Mouse (Mus musculus) bone marrow, adult 2 months (tissue): Measurements from ENCODE around the gene Fyn.

Experiments used
- CTCF ChIP-seq: fragments of 200-500 bp; IDR thresholded peaks from 2 replicates; pipeline ENCODE4 v1.5.1; 2011; ENCODE audit warnings: low read length, control low read depth; ENCODE audit not compliant: control insufficient read depth, insufficient read depth
- POLR2A ChIP-seq: fragments of 200-500 bp; IDR thresholded peaks from 2 replicates; pipeline ENCODE4 v1.6.1; 2011; ENCODE audit warnings: low read depth, mild to moderate bottlenecking, control low read depth, low read length, borderline replicate concordance; ENCODE audit not compliant: control insufficient read depth

DNA sequence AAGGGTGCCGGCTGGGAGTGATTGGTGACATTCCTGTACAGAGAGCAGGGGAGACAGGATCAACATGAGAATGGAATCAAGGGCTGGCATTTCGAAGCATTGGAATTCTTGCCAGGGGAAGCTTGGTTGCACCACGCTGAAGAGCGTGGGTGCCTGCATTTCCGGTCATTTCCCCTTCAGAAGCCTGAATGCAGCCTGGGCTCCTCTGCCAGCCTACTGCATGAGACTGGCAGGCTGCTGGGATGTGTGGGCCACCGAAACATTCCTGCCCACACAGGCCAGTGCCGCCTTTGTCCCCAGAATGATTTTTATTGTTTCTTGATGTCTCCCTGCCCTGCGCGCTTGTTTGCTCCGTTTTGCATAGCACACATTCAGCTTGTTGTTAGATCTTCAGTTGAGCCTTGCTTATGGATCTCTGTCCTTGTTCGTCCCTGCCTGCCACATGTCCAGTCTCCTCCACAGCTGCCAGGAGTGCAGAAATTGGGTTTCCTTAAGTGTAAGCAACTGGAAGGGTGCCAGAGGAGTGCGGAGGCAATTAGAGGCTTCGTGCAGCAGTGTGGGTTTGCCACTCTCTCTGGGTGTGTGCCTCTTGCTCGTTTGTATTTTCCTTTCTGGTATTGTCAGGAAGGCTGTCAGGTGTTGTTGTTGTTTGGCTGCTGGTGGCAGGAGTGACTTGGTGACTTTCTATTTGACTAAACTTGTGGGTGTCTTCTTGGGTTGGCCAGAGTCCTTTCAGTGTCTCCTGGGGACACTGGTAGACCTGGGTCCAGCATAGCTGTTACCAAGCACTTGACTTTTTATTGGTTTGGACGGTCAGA is 103.3 kb downstream of the Fyn start:
- TF ChIP-seq POLR2A (no peak), CTCF (no peak)
